Mouse (Mus musculus) bone marrow macrophage, adult 2 months (primary cell): ENCODE results near the gene Lrrc56.

Experiments
- CTCF ChIP-seq: IDR thresholded peaks from 2 replicates; pipeline ENCODE4 v1.5.1; 2012; ENCODE audit warnings: low read depth, mild to moderate bottlenecking, low read length, moderate library complexity
- POLR2A ChIP-seq: IDR thresholded peaks from 2 replicates; pipeline ENCODE4 v1.6.1; 2012; ENCODE audit warnings: mild to moderate bottlenecking, low read depth, low read length, borderline replicate concordance

DNA sequence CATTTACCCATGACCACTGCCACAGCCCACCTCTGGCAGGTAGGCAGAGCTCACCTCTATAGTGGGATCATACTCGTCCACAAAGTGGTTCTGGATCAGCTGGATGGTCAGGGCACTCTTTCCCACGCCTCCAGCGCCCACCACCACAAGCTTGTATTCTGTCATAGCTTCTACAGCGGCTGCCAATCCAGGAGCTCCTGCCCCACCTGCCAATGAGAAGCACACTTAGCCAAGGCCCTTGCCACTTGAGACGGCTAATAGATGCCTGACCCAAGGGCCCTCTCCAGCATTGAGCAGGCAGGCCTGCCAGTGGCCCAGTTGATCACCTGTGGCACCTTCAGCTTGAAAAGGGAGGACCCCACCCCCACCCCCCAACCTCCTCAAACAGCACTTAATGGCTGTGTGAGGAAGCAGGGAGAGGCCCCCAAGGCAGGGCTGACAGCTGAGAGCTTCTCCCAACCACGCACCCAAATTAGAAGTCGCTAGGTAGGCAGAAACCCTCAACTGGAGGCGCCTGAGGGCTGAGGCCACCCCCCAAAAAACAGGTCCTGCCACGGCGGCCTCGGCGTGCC is 1.1 kb upstream of the Lrrc56 start:
- TF ChIP-seq POLR2A: no peak
- no peak for TF ChIP-seq CTCF
